Mouse (Mus musculus) lung, postnatal 10 days (tissue): ENCODE results near the gene Tuba1c.
"Not testable (repeated sequence)": the region's sequence is repeated elsewhere in the genome, so short reads cannot be mapped to it uniquely, and the experiment has no call there.

Experiments
- DNase-seq: peaks from one replicate; pipeline ENCODE4 v3.0.0; 2021

Tuba1c gene

DNA sequence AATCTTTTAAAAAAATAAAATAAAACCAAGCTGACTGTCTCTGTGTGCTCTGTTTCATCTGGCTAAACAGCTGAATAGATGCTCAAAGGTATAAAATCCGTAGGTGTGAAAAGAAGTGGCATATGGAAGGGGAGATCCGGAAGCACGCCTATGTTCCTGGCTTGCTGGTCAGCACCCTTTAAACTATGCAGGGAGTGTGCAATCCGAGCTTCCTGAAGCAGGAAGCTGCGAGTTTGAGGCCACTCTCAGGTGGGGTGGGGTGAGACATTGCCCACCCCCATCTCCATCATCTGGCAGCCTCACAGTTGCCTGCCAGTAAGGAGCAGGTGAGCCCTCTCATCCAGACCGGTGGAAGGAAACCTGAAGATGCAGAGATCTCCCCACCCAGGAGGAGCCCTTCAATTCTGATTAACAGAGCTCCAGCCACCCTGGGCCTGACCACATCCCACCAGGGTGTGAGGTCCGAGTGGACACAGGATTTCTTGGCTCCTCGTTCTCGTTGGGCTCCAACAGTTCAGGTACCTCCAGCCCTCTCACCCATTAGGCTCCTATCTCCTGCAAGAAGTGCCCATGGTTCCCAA is 44.4 kb downstream of the Tuba1c start, which contains the start of gene Troap:
TSS of gene Troap (plus strand) at position 557 of the 581 bp plus-strand sequence.
- no peak for DNase-seq

DNA sequence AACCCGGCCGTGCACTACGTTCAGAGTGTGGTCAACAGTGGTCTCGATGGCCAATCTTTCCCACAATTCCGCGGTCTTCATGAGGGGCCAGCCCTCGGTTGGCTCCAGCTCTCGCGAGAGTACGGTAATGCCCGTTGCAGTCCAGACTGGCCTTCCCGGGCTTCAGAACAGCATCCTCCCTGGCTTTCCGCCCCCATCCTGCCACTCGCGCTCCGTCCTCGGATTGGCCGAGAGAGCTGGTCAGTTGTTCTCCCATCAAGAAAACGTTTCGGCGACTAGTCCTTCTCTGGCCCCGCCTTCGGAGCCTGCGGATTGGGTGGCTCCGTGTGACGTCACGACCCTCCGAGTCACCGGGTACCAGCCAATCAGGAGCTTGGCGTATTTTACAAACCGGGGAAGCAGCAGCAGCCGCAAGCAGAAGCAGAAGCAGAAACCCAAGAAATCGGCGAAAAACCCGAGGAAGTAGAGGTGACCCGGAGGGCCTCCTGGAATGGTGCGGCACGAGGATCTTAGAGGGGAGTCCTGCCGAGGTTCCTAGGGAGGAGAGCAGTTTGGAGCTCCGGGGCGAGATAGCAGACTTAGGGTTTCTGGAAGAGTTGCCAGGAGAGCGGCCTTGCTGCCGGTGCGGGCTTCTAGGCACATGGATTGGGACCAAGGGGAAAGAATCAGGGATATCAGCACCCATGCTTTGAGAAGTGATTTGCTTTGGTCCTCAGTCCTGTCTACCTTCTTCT is 45.1 kb downstream of the Tuba1c start:
- peak; percentile 98 for DNase-seq

DNA sequence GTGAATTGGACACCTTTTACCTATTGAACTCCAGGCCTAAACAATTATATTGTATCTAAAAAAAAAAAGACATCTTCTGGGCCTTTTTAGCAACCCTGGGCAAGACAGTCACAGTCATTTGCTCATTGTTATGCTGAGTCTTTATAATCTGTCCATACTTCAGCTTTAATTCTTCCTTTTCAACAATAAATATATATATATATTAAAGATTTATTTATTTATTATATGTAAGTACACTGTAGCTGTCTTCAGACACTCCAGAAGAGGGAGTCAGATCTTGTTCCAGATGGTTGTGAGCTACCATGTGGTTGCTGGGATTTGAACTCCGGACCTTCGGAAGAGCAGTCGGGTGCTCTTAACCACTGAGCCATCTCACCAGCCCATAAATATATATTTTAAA is 46.3 kb downstream of the Tuba1c start:
- not testable (repeated sequence) for DNase-seq

DNA sequence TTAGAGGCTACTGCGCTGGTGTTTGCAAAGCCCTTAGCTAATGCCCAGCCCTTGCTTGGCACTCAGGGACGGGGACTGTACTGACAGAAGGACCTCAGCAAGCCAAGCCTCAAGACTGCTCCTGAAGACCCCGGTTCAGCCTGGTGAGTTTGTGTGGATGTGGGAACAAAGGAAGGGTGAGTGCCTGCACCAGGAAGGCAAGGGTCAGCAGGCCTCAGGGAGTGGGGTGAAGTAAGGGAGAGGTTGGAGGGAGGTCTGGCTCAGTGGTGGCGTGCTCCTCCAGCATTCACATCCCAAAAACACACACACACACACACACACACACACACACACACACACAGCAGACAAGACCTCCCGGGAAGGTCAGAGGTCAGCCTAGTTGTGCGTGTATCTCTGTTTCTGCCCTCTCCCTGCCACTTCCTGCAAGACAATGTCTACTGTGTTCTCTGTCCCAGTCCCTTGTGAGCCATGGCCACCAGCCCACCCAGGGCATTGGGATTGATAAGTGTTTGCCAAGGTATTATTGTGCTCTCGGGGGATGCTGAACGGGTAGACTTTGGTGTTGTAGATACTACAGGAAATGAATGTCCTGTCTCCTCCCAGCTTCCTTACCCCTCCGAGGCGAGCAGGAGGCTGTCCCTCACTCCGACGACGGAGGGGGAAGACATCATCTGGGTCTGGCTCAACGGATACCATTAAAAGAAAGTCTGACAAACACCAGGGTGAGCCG is 48.7 kb downstream of the Tuba1c start:
- DNase-seq, result no peak

DNA sequence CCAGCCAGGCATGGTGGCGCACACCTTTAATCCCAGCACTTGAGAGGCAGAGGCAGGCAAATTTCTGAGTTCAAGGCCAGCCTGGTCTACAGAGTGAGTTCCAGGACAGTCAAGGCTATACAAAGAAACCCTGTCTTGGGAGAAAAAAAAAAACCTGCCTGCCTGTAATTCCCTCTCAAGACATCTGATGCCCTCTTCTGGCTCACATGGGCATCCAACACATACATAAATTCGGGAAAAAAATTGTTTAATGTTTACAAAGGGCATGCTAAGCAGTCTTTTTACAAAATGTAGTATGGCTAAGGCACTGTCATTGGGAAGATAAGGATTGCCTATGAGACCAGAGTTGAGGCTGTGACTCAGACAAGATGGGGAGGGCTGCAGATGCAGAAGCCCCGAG is 50.1 kb downstream of the Tuba1c start:
- no peak for DNase-seq

DNA sequence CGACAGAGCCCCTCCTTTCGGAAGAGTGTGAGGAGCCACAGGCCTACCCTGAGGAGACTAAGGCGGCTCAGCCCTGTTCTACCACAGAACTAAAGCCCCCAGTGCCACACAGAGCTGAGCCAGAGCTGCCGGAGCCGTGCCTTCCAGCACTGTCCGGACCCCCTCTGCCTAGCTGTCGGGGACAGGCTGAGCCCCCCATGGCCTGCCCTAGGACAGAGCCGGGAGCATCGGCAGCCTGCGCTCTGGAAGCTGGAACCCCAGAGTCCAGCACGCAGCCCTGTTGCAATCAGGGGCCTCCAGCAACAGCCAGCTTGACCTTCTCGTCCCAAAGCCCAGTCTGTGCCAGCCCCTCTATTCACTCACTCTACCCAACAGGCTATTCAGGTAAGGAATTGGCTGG is 52.6 kb downstream of the Tuba1c start:
- no peak for DNase-seq

DNA sequence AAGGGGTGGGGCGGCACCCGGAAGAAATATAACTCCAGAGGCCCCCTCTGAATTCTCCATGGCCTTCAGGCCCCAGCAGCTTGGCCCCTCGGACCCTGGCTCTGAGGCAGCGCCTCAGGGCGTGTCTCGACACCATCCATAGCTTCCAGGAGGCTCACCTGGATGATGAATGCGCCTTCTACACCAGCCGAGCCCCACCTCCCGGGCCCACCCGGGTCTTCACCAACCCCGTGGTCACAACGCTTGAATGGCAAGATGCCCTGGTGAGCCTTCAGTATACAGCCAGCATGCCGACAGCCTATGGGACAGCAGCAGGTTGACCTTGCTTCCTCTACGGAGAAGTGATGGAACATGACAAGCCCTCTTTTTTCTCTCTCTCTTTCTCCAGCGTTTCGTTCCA is 53.1 kb downstream of the Tuba1c start:
- DNase-seq, result no peak

DNA sequence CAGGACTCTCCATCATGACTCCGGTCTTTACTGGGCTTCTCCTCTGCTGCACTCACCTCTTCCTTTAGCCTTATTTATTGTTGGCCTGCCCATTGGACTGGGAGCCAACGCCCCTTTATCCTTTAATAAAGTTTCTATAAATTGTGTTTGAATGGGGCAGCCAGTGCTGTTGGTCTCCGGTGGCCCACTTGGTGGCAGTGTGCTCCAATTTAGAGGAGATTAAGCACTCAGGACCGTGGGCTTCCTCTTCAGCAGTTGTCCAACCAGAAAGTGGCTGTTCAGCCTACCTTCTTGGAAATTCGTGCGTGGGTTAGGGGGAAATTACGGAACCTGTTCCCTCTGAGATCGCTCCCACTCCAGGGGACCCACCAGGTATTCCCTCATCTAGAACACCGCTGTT is 53.6 kb downstream of the Tuba1c start:
- peak; percentile 76 for DNase-seq

DNA sequence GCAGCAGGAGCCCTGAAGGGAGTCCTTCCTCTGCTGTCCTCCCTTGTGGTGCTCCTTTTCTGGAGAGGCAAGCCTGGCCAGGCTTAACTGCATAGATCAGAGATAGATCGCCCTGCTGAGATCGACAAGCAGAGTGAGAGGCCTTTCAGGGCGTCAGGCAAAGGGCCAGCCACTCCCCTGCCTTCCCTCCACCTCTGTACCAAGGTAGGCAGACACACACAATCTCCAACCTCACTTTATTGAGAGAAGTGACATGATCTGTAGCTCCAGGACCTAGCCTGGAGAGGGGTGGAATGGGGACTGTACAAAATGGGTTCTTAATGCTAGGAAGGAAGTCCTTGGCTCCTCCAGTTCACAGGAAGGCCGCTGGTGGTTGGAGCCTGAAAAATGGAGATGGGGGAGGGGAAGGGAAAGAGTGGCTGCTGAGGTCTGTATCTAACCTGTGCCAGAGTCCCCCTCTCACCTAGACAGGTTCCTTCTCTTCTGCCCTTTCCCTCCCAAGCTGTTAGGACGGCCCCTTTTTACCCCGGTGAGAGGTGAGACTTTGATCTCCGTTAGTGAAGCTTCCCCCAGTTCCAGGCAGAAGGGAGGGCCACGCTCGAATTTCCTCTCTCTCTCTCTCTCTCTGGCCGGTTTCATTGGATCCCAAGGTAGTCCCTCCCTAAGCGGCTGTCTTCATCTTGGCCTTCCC is 54.3 kb downstream of the Tuba1c start:
- no peak for DNase-seq

DNA sequence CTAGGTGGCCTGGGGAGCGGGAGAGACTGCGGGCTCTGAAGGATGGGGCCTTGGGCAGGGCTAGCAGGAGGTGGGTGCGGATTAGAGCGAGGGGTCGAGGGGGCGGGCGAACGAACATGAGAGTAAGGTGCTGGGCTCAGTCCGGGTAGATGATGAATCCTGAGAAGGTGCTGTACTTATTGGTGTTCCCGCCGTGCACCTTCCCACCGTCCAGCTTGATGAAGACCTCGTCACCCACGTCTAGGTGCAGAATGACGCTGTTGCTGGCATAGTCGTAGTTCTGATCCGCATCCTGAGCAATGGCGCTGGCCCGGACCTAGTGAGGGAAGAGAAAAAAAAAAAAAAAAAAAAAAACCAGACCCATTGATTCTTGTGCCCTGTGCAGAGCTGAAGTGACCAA is 54.9 kb downstream of the Tuba1c start:
- no peak for DNase-seq

DNA sequence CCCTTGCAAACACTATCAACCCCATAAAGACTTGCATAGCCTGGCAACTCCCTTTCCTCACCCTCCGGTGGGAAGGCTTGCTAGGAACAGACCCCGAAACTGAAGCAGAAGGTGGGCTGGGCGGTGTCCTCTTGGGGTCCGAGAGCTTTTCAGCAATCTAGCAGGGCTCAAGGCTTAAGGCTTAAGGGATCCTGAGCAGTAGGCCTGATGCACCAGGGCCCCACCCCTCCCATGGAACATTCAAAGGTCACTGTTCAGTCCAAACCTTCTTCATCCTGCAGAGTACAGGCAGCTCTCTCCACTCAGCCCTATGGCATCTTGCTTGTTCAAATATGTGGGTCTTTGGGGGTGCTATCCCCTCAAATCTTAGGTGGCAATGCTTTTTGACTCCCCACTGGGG is 56.3 kb downstream of the Tuba1c start:
- no peak for DNase-seq

DNA sequence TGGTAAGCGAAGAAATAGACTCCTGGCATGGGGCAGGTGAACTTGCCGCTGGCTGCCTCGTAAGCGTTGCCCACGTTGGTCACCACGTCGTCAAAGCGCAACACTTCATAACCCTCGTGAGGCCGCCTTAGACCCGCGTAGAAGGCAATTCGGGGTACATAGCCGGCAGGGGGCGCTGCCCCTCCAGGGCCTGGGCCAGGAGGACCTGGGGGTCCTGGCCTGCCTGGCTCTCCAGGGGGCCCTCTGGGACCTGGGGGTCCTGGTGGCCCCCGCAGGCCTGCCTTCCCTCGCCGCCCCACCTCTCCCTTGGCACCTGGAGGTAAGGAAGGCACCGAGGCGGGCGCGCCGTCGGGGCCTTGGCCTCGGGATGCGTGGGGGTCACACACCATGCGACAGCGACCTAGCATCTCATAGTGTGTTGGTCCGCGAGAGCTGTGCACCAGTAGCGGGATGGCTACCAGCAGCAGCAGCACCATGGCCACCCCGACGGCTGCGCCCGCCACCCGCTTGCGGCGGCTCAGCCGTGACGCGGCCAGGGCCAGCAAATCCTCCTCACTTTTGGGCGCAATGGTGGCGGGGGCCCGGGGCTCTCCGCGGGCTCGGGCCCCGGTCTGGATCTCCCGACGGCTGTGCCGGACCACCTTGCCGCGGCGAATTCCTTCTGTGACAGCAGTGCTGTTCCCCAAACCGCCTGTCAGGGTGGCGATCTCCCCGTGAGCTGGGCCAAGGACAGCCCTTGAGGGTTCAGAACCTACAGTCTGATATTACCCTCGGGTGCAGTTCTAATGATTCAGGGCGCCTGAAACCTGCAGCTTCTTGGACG is 57.8 kb downstream of the Tuba1c start, which contains the start of gene C1ql4:
TSS of gene C1ql4 (minus strand) at position 565 of the 823 bp plus-strand sequence.
- DNase-seq, result no peak
